Mouse (Mus musculus): ENCODE data around the gene Odf3b. TPM values are rescaled to one million over a fixed set of nuclear protein-coding genes. Genes with fewer than 3 reads are reported as not detected.

The Odf3b gene
- polyA plus RNA-seq, 1 experiment from 2014 or later, result 3.4 TPM

- H3K27me3 ChIP-seq (replicated peaks), result peaks cover 30% of the 10 kb centered on the region
- ATAC-seq (replicated peaks), result peak; percentile 91
- H3K27ac ChIP-seq, result peak within 1 kb of the TSS; percentile 95
- peak within 1 kb of the TSS; percentile 85 for H3K9ac ChIP-seq
- H3K4me2 ChIP-seq, result peak within 1 kb of the TSS; percentile 85
- peaks cover 26% of the 10 kb centered on the region for H3K4me1 ChIP-seq
- H3K9me3 ChIP-seq, result no peaks in the 10 kb centered on the region
- H3K4me3 ChIP-seq, result peak within 1 kb of the TSS; percentile 88
- peaks cover 34% of the 10 kb centered on the region for H3K36me3 ChIP-seq (replicated peaks)
- WGBS, result under 1% methylated on average over 42 of the region's 42 CpGs
Observed at GRCm38 (mm10) chr15:89373762-89374248, 5.3 kb downstream of the Odf3b start, which contains the start of gene Sco2. Gene Sco2, minus strand, starts transcription at chr15:89373846.

GRCm38 (mm10) chr15:89373027-89373761 lies 5.9 kb downstream of the Odf3b start:
- Histone ChIP-seq H3K27me3 (replicated peaks) (peaks cover 24% of the 10 kb centered on the region), H3K4me1 (peaks cover 20% of the 10 kb centered on the region), H3K9ac (peak overlapping the region; percentile 85), H3K36me3 (replicated peaks) (peaks cover 37% of the 10 kb centered on the region), H3K9me3 (no peaks in the 10 kb centered on the region), H3K4me2 (peak overlapping the region; percentile 85), H3K27ac (peak overlapping the region; percentile 95), H3K4me3 (peak overlapping the region; percentile 88)
- peak; percentile 80 for ATAC-seq (replicated peaks)
- WGBS, result 1% methylated on average over 35 of the region's 35 CpGs

- Histone ChIP-seq H3K27me3 (replicated peaks) (peaks cover 17% of the 10 kb centered on the region), H3K36me3 (replicated peaks) (peaks cover 44% of the 10 kb centered on the region), H3K27ac (no peak overlapping the region), H3K4me3 (peak overlapping the region; percentile 88), H3K9ac (no peak overlapping the region; the same call in 1 of the 2 replicates), H3K4me2 (peak overlapping the region; percentile 85), H3K9me3 (no peaks in the 10 kb centered on the region), H3K4me1 (peaks cover 17% of the 10 kb centered on the region)
- no peak for ATAC-seq (replicated peaks)
- WGBS, result 88% methylated on average over 7 of the region's 7 CpGs
Observed at GRCm38 (mm10) chr15:89372536-89372935, 6.5 kb downstream of the Odf3b start.

GRCm38 (mm10) chr15:89372068-89372467 lies 7.0 kb downstream of the Odf3b start:
- Histone ChIP-seq H3K9me3 (no peaks in the 10 kb centered on the region), H3K27ac (no peak overlapping the region), H3K9ac (no peak overlapping the region), H3K4me3 (no peak overlapping the region), H3K27me3 (replicated peaks) (peaks cover 12% of the 10 kb centered on the region), H3K4me1 (peaks cover 17% of the 10 kb centered on the region), H3K4me2 (no peak overlapping the region), H3K36me3 (replicated peaks) (peaks cover 48% of the 10 kb centered on the region)
- no peak for ATAC-seq (replicated peaks)
- WGBS, result 86% methylated on average over 13 of the region's 13 CpGs

GRCm38 (mm10) chr15:89365141-89365551 lies 13.9 kb downstream of the Odf3b start:
- Histone ChIP-seq H3K4me2 (no peak overlapping the region), H3K36me3 (replicated peaks) (peaks cover 72% of the 10 kb centered on the region), H3K4me1 (no peaks in the 10 kb centered on the region), H3K27me3 (replicated peaks) (no peaks in the 10 kb centered on the region), H3K27ac (no peak overlapping the region), H3K9ac (no peak overlapping the region), H3K9me3 (no peaks in the 10 kb centered on the region), H3K4me3 (no peak overlapping the region)
- WGBS, result 95% methylated on average over 4 of the region's 4 CpGs
- no peak for ATAC-seq (replicated peaks)

- Histone ChIP-seq H3K27ac (no peak overlapping the region), H3K36me3 (replicated peaks) (peaks cover 54% of the 10 kb centered on the region), H3K9me3 (no peaks in the 10 kb centered on the region), H3K4me2 (no peak overlapping the region), H3K9ac (no peak overlapping the region), H3K4me1 (peaks cover 12% of the 10 kb centered on the region; the same call in 1 of the 2 replicates), H3K4me3 (no peak overlapping the region), H3K27me3 (replicated peaks) (no peaks in the 10 kb centered on the region)
- 93% methylated on average over 7 of the region's 7 CpGs for WGBS
- no peak for ATAC-seq (replicated peaks)
Observed at GRCm38 (mm10) chr15:89363051-89363450, 16.0 kb downstream of the Odf3b start.

GRCm38 (mm10) chr15:89358784-89359183 lies 20.3 kb downstream of the Odf3b start:
- Histone ChIP-seq H3K4me1 (peaks cover 40% of the 10 kb centered on the region), H3K27me3 (replicated peaks) (no peaks in the 10 kb centered on the region), H3K9ac (no peak overlapping the region), H3K4me2 (no peak overlapping the region), H3K4me3 (no peak overlapping the region), H3K9me3 (no peaks in the 10 kb centered on the region), H3K27ac (no peak overlapping the region), H3K36me3 (replicated peaks) (peaks cover 13% of the 10 kb centered on the region; the same call in 1 of the 2 replicates)
- whole genome bisulfite sequencing, result 91% methylated on average over 3 of the region's 3 CpGs
- ATAC-seq (replicated peaks), result no peak

- H3K27ac ChIP-seq, result peak overlapping the region; percentile 80
- WGBS, result under 1% methylated on average over 15 of the region's 15 CpGs
- peak overlapping the region; percentile 85 for H3K4me2 ChIP-seq
- ATAC-seq (replicated peaks), result peak; percentile 31; the same call in 1 of the 2 replicates
- peak overlapping the region; percentile 86 for H3K4me3 ChIP-seq
- H3K27me3 ChIP-seq (replicated peaks), result no peaks in the 10 kb centered on the region
- peak overlapping the region; percentile 79 for H3K9ac ChIP-seq
- H3K4me1 ChIP-seq, result peaks cover 40% of the 10 kb centered on the region
- no peaks in the 10 kb centered on the region for H3K9me3 ChIP-seq
- H3K36me3 ChIP-seq (replicated peaks), result peaks cover 17% of the 10 kb centered on the region
Observed at GRCm38 (mm10) chr15:89356372-89356771, 22.7 kb downstream of the Odf3b start.

- H3K4me1 ChIP-seq, result peaks cover 40% of the 10 kb centered on the region
- ATAC-seq (replicated peaks), result peak; percentile 94
- H3K4me3 ChIP-seq, result peak within 1 kb of the TSS; percentile 86
- peak within 1 kb of the TSS; percentile 85 for H3K4me2 ChIP-seq
- H3K9ac ChIP-seq, result peak within 1 kb of the TSS; percentile 79
- peak within 1 kb of the TSS; percentile 80 for H3K27ac ChIP-seq
- H3K9me3 ChIP-seq, result no peaks in the 10 kb centered on the region
- H3K27me3 ChIP-seq (replicated peaks), result no peaks in the 10 kb centered on the region
- H3K36me3 ChIP-seq (replicated peaks), result peaks cover 24% of the 10 kb centered on the region
- WGBS, result under 1% methylated on average over 63 of the region's 64 CpGs
Observed at GRCm38 (mm10) chr15:89355241-89356187, 23.6 kb downstream of the Odf3b start, which contains the start of the genes Lmf2 and Ncaph2. Gene Lmf2, minus strand, starts transcription at chr15:89355659. Gene Ncaph2, plus strand, starts transcription at chr15:89355719.

GRCm38 (mm10) chr15:89354455-89354854 lies 24.6 kb downstream of the Odf3b start:
- peak overlapping the region; percentile 79 for H3K9ac ChIP-seq
- 86% methylated on average over 7 of the region's 7 CpGs for WGBS
- ATAC-seq (replicated peaks), result 0 out of 2 replicates have a peak, but pooled peaks have one; percentile 10

GRCm38 (mm10) chr15:89353837-89354236 lies 25.2 kb downstream of the Odf3b start:
- 0 out of 2 replicates have a peak overlapping the region, but pooled peaks have one; percentile 86 for H3K4me3 ChIP-seq
- ATAC-seq (replicated peaks), result no peak

More at GRCm38 (mm10) chr15:89354455-89354854, 24.6 kb downstream of the Odf3b start:
- Histone ChIP-seq H3K4me2 (peak overlapping the region; percentile 85), H3K4me1 (peaks cover 40% of the 10 kb centered on the region), H3K4me3 (peak overlapping the region; percentile 86), H3K9me3 (no peaks in the 10 kb centered on the region), H3K27ac (no peak overlapping the region), H3K27me3 (replicated peaks) (no peaks in the 10 kb centered on the region), H3K36me3 (replicated peaks) (peaks cover 21% of the 10 kb centered on the region)

More at GRCm38 (mm10) chr15:89353837-89354236, 25.2 kb downstream of the Odf3b start:
- 96% methylated on average over 16 of the region's 16 CpGs for WGBS
- H3K4me1 ChIP-seq, result peaks cover 36% of the 10 kb centered on the region
- H3K9me3 ChIP-seq, result no peaks in the 10 kb centered on the region
- H3K4me2 ChIP-seq, result no peak overlapping the region
- peaks cover 21% of the 10 kb centered on the region for H3K36me3 ChIP-seq (replicated peaks)
- no peaks in the 10 kb centered on the region for H3K27me3 ChIP-seq (replicated peaks)
- H3K9ac ChIP-seq, result no peak overlapping the region
- H3K27ac ChIP-seq, result no peak overlapping the region

Data from midbrain, embryonic 15.5 days (tissue).